Mouse (Mus musculus) gastrocnemius, postnatal 36 days (tissue): ENCODE results near the gene Lat2. TPM values are rescaled to one million over a fixed set of nuclear protein-coding genes. Genes with fewer than 3 reads are reported as not detected.
"Not testable (repeated sequence)": the region's sequence is repeated elsewhere in the genome, so short reads cannot be mapped to it uniquely, and the experiment has no call there.

Source experiments
- DNase-seq, 2 experiments: peaks; one replicate each; pipeline ENCODE4 v3.0.0; 2022
- intact Hi-C: fragments of 180-260 bp; cut with DNase I; formaldehyde crosslinking; loops from one replicate; pipeline ENCODE4 v1.15.1; 2025
- long read RNA-seq, 2 experiments: library from polyadenylated mRNA; stranded (forward); transcript quantifications; one replicate each; pipeline ENCODE4 v2.0.0; 2021
- total RNA-seq, 2 experiments: library from RNA; stranded (reverse); gene quantifications; 2 replicates each; pipeline ENCODE4 v1.2.3; 2021

Lat2 gene
- total RNA-seq: 1 to 10 TPM; 1.4 TPM
- long read RNA-seq, experiment 1, partial matches to known transcripts: 1 of 5 reads
- long read RNA-seq, experiment 1, other reads (novel, unspliced or antisense): 3 of 5 reads
- long read RNA-seq, experiment 2, partial matches to known transcripts: 0 of 2 reads
- long read RNA-seq, experiment 2, other reads (novel, unspliced or antisense): 2 of 2 reads

- intact Hi-C loops: no loop called here
These were observed at the start of gene Lat2 for GRCm38 (mm10) chr5:134614802-134615201. Gene Lat2, minus strand, starts transcription at chr5:134615025.

GRCm38 (mm10) chr5:134656708-134657107 is 41.9 kb upstream of the Lat2 start:
- DNase-seq: no peak
- intact Hi-C loops: no loop called here

More at GRCm38 (mm10) chr5:134614802-134615201, at the start of gene Lat2:
- no peak for DNase-seq

- intact Hi-C loops: no loop called here
These were observed 37.2 kb upstream of the Lat2 start for GRCm38 (mm10) chr5:134652015-134652414.

GRCm38 (mm10) chr5:134650926-134651325 is 36.1 kb upstream of the Lat2 start:
- intact Hi-C loops: no loop called here
- DNase-seq: peak in 1 of 2 experiments; percentile 45

More at GRCm38 (mm10) chr5:134652015-134652414, 37.2 kb upstream of the Lat2 start:
- DNase-seq: no peak

GRCm38 (mm10) chr5:134648976-134649375 is 34.2 kb upstream of the Lat2 start:
- DNase-seq, intact Hi-C loops: not testable (repeated sequence)

- DNase-seq: no peak
- intact Hi-C loops: no loop called here
These were observed 32.6 kb upstream of the Lat2 start for GRCm38 (mm10) chr5:134647394-134647793.

GRCm38 (mm10) chr5:134646461-134646860 is 31.6 kb upstream of the Lat2 start:
- intact Hi-C loops: no loop called here
- no peak for DNase-seq

- intact Hi-C loops: loop anchor here (5.0 kb wide), 1 partner anchor 43 kb away; the partner anchor contains the start of gene Limk1
- no peak for DNase-seq
These were observed 29.9 kb upstream of the Lat2 start for GRCm38 (mm10) chr5:134644643-134645118.

GRCm38 (mm10) chr5:134644121-134644520 is 29.3 kb upstream of the Lat2 start:
- DNase-seq: no peak
- intact Hi-C loops: loop anchor here (5.0 kb wide), 1 partner anchor 43 kb away; the partner anchor contains the start of gene Limk1

GRCm38 (mm10) chr5:134640371-134640770 is 25.5 kb upstream of the Lat2 start:
- DNase-seq: no peak
- intact Hi-C loops: loop anchor here (5.0 kb wide), 1 partner anchor 47 kb away; the partner anchor contains the start of gene Limk1

- intact Hi-C loops: no loop called here
- peak; percentile 95 to 96 for DNase-seq
These were observed 24.5 kb upstream of the Lat2 start, which contains the start of gene Eif4h for GRCm38 (mm10) chr5:134639269-134639682. Gene Eif4h, minus strand, starts transcription at chr5:134639490.

- DNase-seq: no peak
- intact Hi-C loops: no loop called here
These were observed 23.8 kb upstream of the Lat2 start for GRCm38 (mm10) chr5:134638461-134639268.

GRCm38 (mm10) chr5:134637820-134638367 is 23.1 kb upstream of the Lat2 start:
- no peak for DNase-seq
- intact Hi-C loops: no loop called here

GRCm38 (mm10) chr5:134632841-134633240 is 18.0 kb upstream of the Lat2 start:
- intact Hi-C loops: no loop called here
- no peak for DNase-seq

GRCm38 (mm10) chr5:134630835-134631234 is 16.0 kb upstream of the Lat2 start:
- intact Hi-C loops: no loop called here
- DNase-seq: no peak

GRCm38 (mm10) chr5:134629508-134629907 is 14.7 kb upstream of the Lat2 start:
- intact Hi-C loops: no loop called here
- DNase-seq: no peak

- no peak for DNase-seq
- intact Hi-C loops: no loop called here
These were observed 7.2 kb upstream of the Lat2 start for GRCm38 (mm10) chr5:134622069-134622468.

GRCm38 (mm10) chr5:134621099-134621640 is 6.3 kb upstream of the Lat2 start:
- intact Hi-C loops: no loop called here
- no peak for DNase-seq

- intact Hi-C loops: no loop called here
- no peak for DNase-seq
These were observed 5.6 kb upstream of the Lat2 start for GRCm38 (mm10) chr5:134620457-134620856.

- DNase-seq: peak; percentile 46 to 60
- intact Hi-C loops: no loop called here
These were observed 2.2 kb upstream of the Lat2 start for GRCm38 (mm10) chr5:134617071-134617470.

- DNase-seq: no peak
- intact Hi-C loops: no loop called here
These were observed 955 bp upstream of the Lat2 start for GRCm38 (mm10) chr5:134615780-134616179.
